Mouse (Mus musculus): ENCODE measurements around the gene Cpa2.

Cpa2 gene

GRCm38 (mm10) chr6:30541009-30541799, at the start of gene Cpa2:
Cpa2 (plus strand) TSS chr6:30541582.
- no peak for DNase-seq

- no peak for DNase-seq
These were observed 42.3 kb upstream of the Cpa2 start for GRCm38 (mm10) chr6:30499049-30499448.

GRCm38 (mm10) chr6:30508824-30509223, 32.6 kb upstream of the Cpa2 start:
- DNase-seq: no peak

- peak; percentile 99 for DNase-seq
These were observed 31.8 kb upstream of the Cpa2 start, which contains the start of the genes Tmem209 and Ssmem1 for GRCm38 (mm10) chr6:30509265-30510239. Tmem209 (minus strand) TSS chr6:30509783. Ssmem1 (plus strand) TSS chr6:30509849.

GRCm38 (mm10) chr6:30510291-30510690, 31.1 kb upstream of the Cpa2 start:
- DNase-seq: peak; percentile 10

GRCm38 (mm10) chr6:30514242-30514641, 27.1 kb upstream of the Cpa2 start:
- no peak for DNase-seq

GRCm38 (mm10) chr6:30520400-30520799, 21.0 kb upstream of the Cpa2 start:
- no peak for DNase-seq

- DNase-seq: no peak
These were observed 15.7 kb upstream of the Cpa2 start for GRCm38 (mm10) chr6:30525456-30526332.

GRCm38 (mm10) chr6:30526586-30527515, 14.5 kb upstream of the Cpa2 start:
- peak; percentile 24 for DNase-seq

GRCm38 (mm10) chr6:30528800-30529199, 12.6 kb upstream of the Cpa2 start:
- no peak for DNase-seq

GRCm38 (mm10) chr6:30535340-30535739, 6.0 kb upstream of the Cpa2 start:
- DNase-seq: peak; percentile 50

- DNase-seq: no peak
These were observed 3.1 kb upstream of the Cpa2 start for GRCm38 (mm10) chr6:30538240-30538639.

- no peak for DNase-seq
These were observed 2.6 kb upstream of the Cpa2 start for GRCm38 (mm10) chr6:30538800-30539199.

GRCm38 (mm10) chr6:30542277-30542676, 895 bp downstream of the Cpa2 start:
- no peak for DNase-seq

GRCm38 (mm10) chr6:30543077-30543476, 1.7 kb downstream of the Cpa2 start:
- DNase-seq: no peak

GRCm38 (mm10) chr6:30543851-30544250, 2.5 kb downstream of the Cpa2 start:
- DNase-seq: no peak

GRCm38 (mm10) chr6:30545689-30546088, 4.3 kb downstream of the Cpa2 start:
- DNase-seq: no peak

GRCm38 (mm10) chr6:30546571-30547273, 5.3 kb downstream of the Cpa2 start:
- no peak for DNase-seq

- peak; percentile 58 for DNase-seq
These were observed 5.9 kb downstream of the Cpa2 start for GRCm38 (mm10) chr6:30547274-30547645.

GRCm38 (mm10) chr6:30547656-30548306, 6.4 kb downstream of the Cpa2 start:
- DNase-seq: no peak

Data from liver (tissue).